Mouse (Mus musculus) T-cell, adult 66 days (primary cell): Measurements from ENCODE around the gene Npy2r. TPM values are rescaled to one million over a fixed set of nuclear protein-coding genes. Genes with fewer than 3 reads are reported as not detected.

Experiments used
- total RNA-seq, 2 experiments: library from RNA; stranded (reverse); gene quantifications; 3 replicates in 1 of 2; 4 replicates in 1 of 2; pipeline ENCODE4 v1.2.4; 2023

Npy2r gene
- total RNA-seq, result not detected

GRCm38 (mm10) chr3:82547908-82548721, at the start of gene Npy2r:
Gene Npy2r, minus strand, starts transcription at chr3:82548084.

Other genes with a start within 250 kb of the Npy2r start
- 1 to 10 TPM in 1 of 2 experiments, under 1 TPM in 1; 0.73 to 1.2 TPM for gene Map9, start 190.0 kb downstream of the Npy2r start, total RNA-seq